Mouse (Mus musculus) kidney, adult 2 months (tissue): ENCODE measurements at regions not wholly inside any gene's neighbourhood (a gene's known extent, or its start where the extent isn't known, plus 50 kb on each side); places are given as distances from the start of the nearest gene placed in this dataset.

ENCODE experiments used
- CTCF ChIP-seq: fragments of 200-500 bp; conservative IDR thresholded peaks from 2 replicates; pipeline ENCODE4 v1.5.1; 2011; ENCODE audit warnings: low read depth, mild to moderate bottlenecking, control low read depth, low read length, moderate library complexity, mixed read lengths; ENCODE audit not compliant: insufficient read depth, insufficient read length
- POLR2A ChIP-seq: fragments of 200-500 bp; IDR thresholded peaks from one replicate; pipeline ENCODE4 v1.6.1; 2011; ENCODE audit warnings: low read depth, low read length, control low read depth

- TF ChIP-seq CTCF: no peak
- TF ChIP-seq POLR2A: no peak
Measured at GRCm38 (mm10) chr1:184357474-184358225, 323.5 kb upstream of the 1700056E22Rik start.
